ENCODE assay signal across 12 mouse cellular contexts in the genomic region with DNA sequence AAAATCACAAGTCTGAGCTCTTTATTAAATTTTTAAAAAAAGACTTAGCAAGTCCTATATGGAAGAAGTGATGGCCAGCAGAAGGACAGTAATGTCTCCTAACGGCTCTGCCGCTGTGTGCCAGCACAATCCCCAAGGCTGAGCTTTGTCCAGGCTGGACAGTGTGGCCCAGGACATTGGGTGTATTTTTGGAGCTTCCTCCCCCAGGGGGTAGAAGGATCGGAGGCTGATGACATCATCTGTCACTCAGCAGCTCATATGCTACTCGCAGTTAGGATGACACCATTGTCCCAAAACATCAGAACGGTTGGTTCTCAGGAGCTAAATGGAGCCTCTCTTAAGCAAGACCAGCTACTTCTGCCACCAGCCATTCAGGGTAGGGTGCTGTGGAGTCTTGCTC.
DNase-seq lines count a peak whose midpoint lies in the region; ATAC-seq and TF ChIP-seq lines count a peak whose summit lies in the region.
"Had no signal": no experiment of that assay in that cellular context is flagged by ENCODE, and none has a peak within 500 bp of the region (broad histone marks: within the 10 kb centered on the region; RNA-seq: fewer than 3 reads in every experiment).

No protein-coding gene starts in this region.

- no peaks in the 10 kb centered on the region for H3K79me2 ChIP-seq in heart, adult 2 months (replicated peaks; ENCODE audit: control insufficient read depth, insufficient read depth, low read length)
- H3K79me2 ChIP-seq in macrophage (ENCODE audit: inconsistent target): no peaks in the 10 kb centered on the region

- H3K9me3 ChIP-seq in midbrain, embryonic 16.5 days (replicated peaks; ENCODE audit: control insufficient read depth, low read length, poor library complexity, severe bottlenecking): no peaks in the 10 kb centered on the region
- H3K9me3 ChIP-seq in midbrain, embryonic 10.5 days (replicated peaks): no peaks in the 10 kb centered on the region
- H3K9me3 ChIP-seq: forebrain, embryonic 10.5 days had no signal

- H3K4me2 ChIP-seq in midbrain, embryonic 16.5 days (ENCODE audit: low read length): no peak overlapping the region
- H3K4me2 ChIP-seq: lung, embryonic 14.5 days had no signal

- DNase-seq in adrenal gland, adult 8-10 months: peak; percentile 67
- no peak for DNase-seq in adrenal gland, adult 18-20 months (ENCODE audit: low spot score in 2 of 2)
- peak in 1 of 2 experiments; percentile 64 for DNase-seq in heart, adult 2 months
- DNase-seq in heart, postnatal 25 days (ENCODE audit: low spot score): no peak
- DNase-seq in midbrain, embryonic 10.5 days (ENCODE audit: low spot score): no peak
- DNase-seq: thymus, adult 18-20 months had no signal

- TF ChIP-seq POLR2A in heart, adult 2 months (IDR thresholded peaks at IDR 0.05; ENCODE audit: insufficient read depth, low read depth, low read length): no peak

- intact Hi-C loops in heart, adult 2 months (cut with DNase I): loop anchor here (2.0 kb wide), 1 partner anchor 18 kb away; no protein-coding TSS in a partner anchor
- intact Hi-C loops in heart, postnatal 25 days (cut with DNase I): no loop called here

- H3K4me1 ChIP-seq in heart, adult 2 months (ENCODE audit: control insufficient read depth, insufficient read depth, low read length): peaks cover 15% of the 10 kb centered on the region
- peaks cover 19% of the 10 kb centered on the region for H3K4me1 ChIP-seq in midbrain, embryonic 16.5 days (ENCODE audit: control insufficient read depth, insufficient read depth, low read length)
- peaks cover 62% of the 10 kb centered on the region for H3K4me1 ChIP-seq in midbrain, embryonic 10.5 days

- no peak overlapping the region for H3K9ac ChIP-seq in heart, adult 2 months (ENCODE audit: low read depth, low read length)
- H3K9ac ChIP-seq in midbrain, embryonic 16.5 days (ENCODE audit: low read depth, low read length): no peak overlapping the region
- H3K9ac ChIP-seq: lung, embryonic 14.5 days had no signal

- TF ChIP-seq EP300 in heart, adult 2 months (IDR thresholded peaks at IDR 0.05; ENCODE audit: insufficient read depth, low read depth, low read length): 0 out of 2 replicates have a peak, but pooled peaks have one; percentile 57

- H3K27ac ChIP-seq in heart, adult 2 months: peak overlapping the region; percentile 74
- peak overlapping the region; percentile 47 for H3K27ac ChIP-seq in midbrain, embryonic 16.5 days (ENCODE audit: low read length)
- H3K27ac ChIP-seq in midbrain, embryonic 10.5 days (replicated peaks): no peak overlapping the region
- peak overlapping the region; percentile 78 for H3K27ac ChIP-seq in macrophage
- H3K27ac ChIP-seq: forebrain, embryonic 10.5 days had no signal

- no peak for ATAC-seq in midbrain, embryonic 16.5 days
- no peak for ATAC-seq in frontal cortex, adult (ENCODE audit: low TSS enrichment)
- ATAC-seq: intestine, embryonic 16.5 days had no signal

- TF ChIP-seq CTCF in heart, adult 2 months (IDR thresholded peaks at IDR 0.05): no peak

- 25% methylated on average over 5 of the region's 5 CpGs for WGBS in heart, adult 2 months
- WGBS in midbrain, embryonic 16.5 days: 76% methylated on average over 5 of the region's 5 CpGs
- WGBS in midbrain, embryonic 10.5 days: 78% methylated on average over 5 of the region's 5 CpGs
- 53% methylated on average over 5 of the region's 5 CpGs for WGBS in macrophage (ENCODE audit: missing documents)

- 0 out of 2 replicates have a peak overlapping the region, but pooled peaks have one; percentile 6 for H3K4me3 ChIP-seq in heart, adult 2 months
- no peak overlapping the region for H3K4me3 ChIP-seq in midbrain, embryonic 16.5 days (ENCODE audit: low read depth, low read length)
- no peak overlapping the region for H3K4me3 ChIP-seq in midbrain, embryonic 10.5 days
- no peak overlapping the region for H3K4me3 ChIP-seq in macrophage (ENCODE audit: inconsistent target)
- H3K4me3 ChIP-seq: forebrain, embryonic 10.5 days had no signal

- H3K36me3 ChIP-seq in heart, adult 2 months (ENCODE audit: control insufficient read depth, insufficient read depth, low read length): no peaks in the 10 kb centered on the region
- no peaks in the 10 kb centered on the region for H3K36me3 ChIP-seq in midbrain, embryonic 16.5 days (ENCODE audit: control insufficient read depth, insufficient read depth, low read length)
- no peaks in the 10 kb centered on the region for H3K36me3 ChIP-seq in midbrain, embryonic 10.5 days
- no peaks in the 10 kb centered on the region for H3K36me3 ChIP-seq in macrophage (ENCODE audit: inconsistent target)
- H3K36me3 ChIP-seq: forebrain, embryonic 10.5 days had no signal

- no peaks in the 10 kb centered on the region for H3K27me3 ChIP-seq in heart, adult 2 months (ENCODE audit: control insufficient read depth, insufficient read depth, low read length)
- H3K27me3 ChIP-seq in midbrain, embryonic 16.5 days (ENCODE audit: control insufficient read depth, insufficient read depth, low read depth, low read length): no peaks in the 10 kb centered on the region
- H3K27me3 ChIP-seq in midbrain, embryonic 10.5 days (ENCODE audit: low read depth, poor library complexity, severe bottlenecking): 0 out of 2 replicates have a peak, but pooled peaks cover 6% of the 10 kb centered on the region
